Comparison of ENCODE assay signal across 34 mouse cellular contexts in the genomic region with DNA sequence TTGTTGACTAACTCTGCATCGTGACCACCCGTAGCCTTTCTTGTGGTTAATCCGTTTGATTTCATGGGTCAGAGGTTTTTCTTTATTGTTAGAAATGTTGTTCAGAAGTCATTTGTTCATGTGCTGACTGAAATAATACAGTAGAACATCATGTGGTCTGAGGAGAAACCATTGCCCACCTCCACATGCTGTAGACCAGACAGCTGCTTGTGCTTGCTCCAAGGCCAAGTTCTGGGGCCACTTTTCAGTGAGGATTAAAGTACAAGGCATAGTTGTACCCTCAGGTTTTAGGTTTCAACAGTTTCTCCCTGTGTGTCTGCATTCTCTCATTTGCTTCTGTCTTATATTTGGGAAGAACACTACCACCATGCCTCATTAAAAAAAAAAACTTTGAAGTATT. TPM values are rescaled to one million over a fixed set of nuclear protein-coding genes. Genes with fewer than 3 reads are reported as not detected.
"Had no signal": no experiment of that assay in that cellular context is flagged by ENCODE, and none has a peak within 500 bp of the region (broad histone marks: within the 10 kb centered on the region; RNA-seq: fewer than 3 reads in every experiment).

No protein-coding gene starts in this region.

- H3K27me3 ChIP-seq: limb, embryonic 13.5 days; limb, embryonic 15.5 days; liver, embryonic 12.5 days; liver, embryonic 13.5 days; liver, embryonic 15.5 days; lung, embryonic 15.5 days; megakaryocyte, embryonic 14.5 days; midbrain, embryonic 13.5 days; midbrain, embryonic 15.5 days had no signal

- H3K4me2 ChIP-seq: limb, embryonic 12.5 days; limb, embryonic 13.5 days; limb, embryonic 15.5 days; liver, embryonic 11.5 days; liver, embryonic 12.5 days; liver, embryonic 13.5 days; liver, embryonic 15.5 days; lung, embryonic 14.5 days; lung, embryonic 15.5 days; midbrain, embryonic 11.5 days; midbrain, embryonic 12.5 days; midbrain, embryonic 13.5 days; midbrain, embryonic 15.5 days had no signal

- DNase-seq: left cerebral cortex, postnatal 4 days; liver; liver, embryonic 13.5 days; liver, postnatal 0 days; lung, adult 18-20 months; lung, adult 2 months; lung, postnatal 14 days; lung, postnatal 36 days had no signal

- H3K4me3 ChIP-seq: left cerebral cortex, adult 2 months; limb, embryonic 10.5 days; limb, embryonic 12.5 days; limb, embryonic 13.5 days; limb, embryonic 15.5 days; liver, embryonic 12.5 days; liver, embryonic 13.5 days; liver, embryonic 15.5 days; lung, embryonic 15.5 days; megakaryocyte, embryonic 14.5 days; midbrain, embryonic 10.5 days; midbrain, embryonic 12.5 days; midbrain, embryonic 13.5 days; midbrain, embryonic 15.5 days had no signal

RNA-seq across cellular contexts. Expression of a gene that starts 5.0 kb away (rescaled TPM):
- polyA plus RNA-seq: limb, embryonic 10.5 days; limb, embryonic 11.5 days; limb, embryonic 12.5 days; limb, embryonic 13.5 days; limb, embryonic 15.5 days; liver, adult 2 months; liver, embryonic 11.5 days; liver, embryonic 12.5 days; liver, embryonic 13.5 days; liver, embryonic 14.5 days; liver, embryonic 15.5 days; liver, embryonic 16.5 days; liver, postnatal 0 days; lung, adult 2 months; lung, embryonic 14.5 days; lung, embryonic 15.5 days; lung, embryonic 16.5 days; lung, postnatal 0 days; macrophage; midbrain, embryonic 10.5 days; midbrain, embryonic 11.5 days; midbrain, embryonic 12.5 days; midbrain, embryonic 13.5 days; midbrain, embryonic 14.5 days; midbrain, embryonic 15.5 days; midbrain, embryonic 16.5 days; midbrain, postnatal 0 days had no signal

RNA-seq across cellular contexts. Expression of a gene that starts 23.9 kb away (rescaled TPM):
- polyA plus RNA-seq: liver, adult 2 months; liver, postnatal 0 days; lung, embryonic 14.5 days; lung, postnatal 0 days; macrophage; midbrain, embryonic 10.5 days; midbrain, embryonic 11.5 days; midbrain, embryonic 12.5 days had no signal
